Mouse (Mus musculus) midbrain, embryonic 16.5 days (tissue): ENCODE measurements around the gene Pnpla2. TPM values are rescaled to one million over a fixed set of nuclear protein-coding genes. Genes with fewer than 3 reads are reported as not detected.

Experiments used
- ATAC-seq: fragments of 200-750 bp; cut with Nextera tagmentation; 2 replicates; pipeline ENCODE4 v1.8.0; 2017; ENCODE audit warnings: moderate TSS enrichment
- H3K27ac ChIP-seq: fragments of 300-500 bp; sonication (generic); 2 replicates; pipeline ENCODE4 v1.5.1; 2014; ENCODE audit warnings: mild to moderate bottlenecking, low read length, mixed read lengths
- H3K27me3 ChIP-seq: fragments of 300-500 bp; sonication (generic); 2 replicates; pipeline ENCODE4 v1.6.1; 2014; ENCODE audit warnings: low read depth, low read length, mixed read lengths; ENCODE audit not compliant: control insufficient read depth, insufficient read depth
- H3K36me3 ChIP-seq: fragments of 300-500 bp; sonication (generic); 2 replicates; pipeline ENCODE4 v1.6.1; 2014; ENCODE audit warnings: mild to moderate bottlenecking, low read length, moderate library complexity, mixed read lengths; ENCODE audit not compliant: control insufficient read depth, insufficient read depth
- H3K4me1 ChIP-seq: fragments of 300-500 bp; sonication (generic); 2 replicates; pipeline ENCODE4 v1.6.1; 2014; ENCODE audit warnings: mild to moderate bottlenecking, low read length, mixed read lengths; ENCODE audit not compliant: control insufficient read depth, insufficient read depth
- H3K4me2 ChIP-seq: fragments of 300-500 bp; sonication (generic); 2 replicates; pipeline ENCODE4 v1.6.1; 2014; ENCODE audit warnings: mild to moderate bottlenecking, low read length, mixed read lengths
- H3K4me3 ChIP-seq: fragments of 300-500 bp; sonication (generic); 2 replicates; pipeline ENCODE4 v1.5.1; 2014; ENCODE audit warnings: low read depth, mild to moderate bottlenecking, low read length, moderate library complexity, mixed read lengths
- H3K9ac ChIP-seq: fragments of 300-500 bp; sonication (generic); 2 replicates; pipeline ENCODE4 v1.6.1; 2014; ENCODE audit warnings: low read depth, low read length, mixed read lengths
- H3K9me3 ChIP-seq: fragments of 300-500 bp; sonication (generic); replicated peaks from 2 replicates; pipeline ENCODE4 v1.6.1; 2014; ENCODE audit warnings: mild to moderate bottlenecking, low read length, mixed read lengths; ENCODE audit not compliant: control insufficient read depth, poor library complexity, severe bottlenecking
- WGBS: fragments of 180-500 bp; shearing (Covaris S2); extraction: QIAGEN DNeasy Blood & Tissue Kit; methylation state at CpG from one replicate; pipeline ENCODE4 v1.1.7; 2014; 5-methylcytosine and 5-hydroxymethylcytosine counted together
- polyA plus RNA-seq: library from polyadenylated mRNA; unstranded; fragments of >200 nt; fragmentation: Nextera tagmentation; extraction: Ambion mirVana; gene quantifications from 2 replicates; pipeline ENCODE4 v1.2.1, GENCODE M21; 2015

Gene Pnpla2
- polyA plus RNA-seq, 1 experiment from 2014 or later, result 17.7 TPM

DNA sequence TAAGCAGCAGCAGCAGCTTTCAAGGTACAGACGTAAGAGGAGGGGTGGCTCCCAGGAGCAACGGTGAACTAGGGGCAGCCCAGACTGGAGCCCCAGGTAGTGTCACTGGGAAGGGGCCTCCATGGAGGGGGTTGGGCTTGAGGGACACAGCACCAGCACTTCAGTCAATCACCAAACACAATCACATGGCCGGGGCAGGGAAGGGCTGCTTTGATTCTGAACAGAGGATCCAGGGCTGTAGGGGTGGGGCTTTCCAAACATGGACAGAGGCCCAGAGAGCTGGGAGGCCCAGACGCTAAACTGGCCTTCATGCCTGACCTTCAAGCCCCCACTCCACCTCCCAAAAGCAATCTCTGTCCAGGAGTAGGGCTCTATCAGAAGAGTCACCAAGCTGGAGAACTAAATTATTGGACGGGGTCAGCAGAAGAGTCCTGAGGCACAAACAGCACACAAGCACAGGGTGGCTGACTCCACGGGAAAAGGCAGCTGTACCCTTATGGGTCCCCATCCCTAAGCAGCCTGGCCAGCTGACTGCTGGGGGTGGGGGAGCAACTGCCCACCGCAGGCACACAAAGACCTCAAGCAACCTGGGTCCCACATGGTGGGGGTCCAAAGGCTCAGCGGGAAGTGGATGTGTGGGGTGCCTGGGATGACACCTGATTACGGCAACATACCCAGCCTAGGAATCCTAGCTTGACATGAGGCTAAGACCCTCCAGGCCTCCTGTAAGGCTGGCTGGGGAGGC, 25.0 kb upstream of the Pnpla2 start:
- Histone ChIP-seq H3K4me1 (peaks cover 34% of the 10 kb centered on the region), H3K27ac (no peak overlapping the region; the same call in 1 of the 2 replicates), H3K36me3 (peaks cover 41% of the 10 kb centered on the region), H3K4me3 (peak overlapping the region; percentile 55), H3K4me2 (peak overlapping the region; percentile 76), H3K9ac (peak overlapping the region; percentile 86), H3K9me3 (no peaks in the 10 kb centered on the region), H3K27me3 (no peaks in the 10 kb centered on the region)
- 0 out of 2 replicates have a peak, but pooled peaks have one; percentile 12 for ATAC-seq
- 61% methylated on average over 9 of the region's 9 CpGs for WGBS

DNA sequence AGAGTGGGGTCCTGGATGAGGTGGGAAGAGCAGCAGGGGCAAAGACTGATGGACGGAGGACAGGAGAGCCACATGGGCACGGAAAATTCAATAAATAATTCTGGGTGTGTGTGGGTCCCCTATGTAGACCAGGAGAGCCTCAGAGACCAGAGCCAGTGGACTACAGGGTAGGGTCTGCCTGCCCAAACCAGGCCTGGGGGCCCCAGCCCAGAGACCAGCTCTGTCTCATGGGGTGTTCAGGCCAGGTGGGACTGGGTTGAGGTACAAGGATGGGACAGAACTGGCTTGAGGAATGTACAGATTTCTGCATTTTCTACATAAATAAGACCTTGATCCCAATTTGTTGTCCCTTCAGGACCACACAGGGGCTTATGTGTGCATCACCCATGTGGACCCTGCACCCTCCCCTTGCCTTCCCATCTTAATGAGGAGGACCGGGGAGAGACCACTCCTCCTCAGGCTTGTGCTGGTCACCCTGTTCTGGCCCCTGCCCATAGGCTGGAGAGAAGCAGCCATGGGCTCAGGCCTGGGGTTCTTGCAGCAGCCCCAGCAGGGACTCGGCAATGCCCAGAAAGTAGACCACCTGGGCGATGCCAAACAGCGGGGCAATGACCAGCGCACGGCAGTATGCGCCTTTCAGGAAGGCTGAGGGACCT, 24.3 kb upstream of the Pnpla2 start:
- Histone ChIP-seq H3K9ac (no peak overlapping the region), H3K27me3 (no peaks in the 10 kb centered on the region), H3K4me3 (no peak overlapping the region), H3K4me1 (peaks cover 40% of the 10 kb centered on the region), H3K9me3 (no peaks in the 10 kb centered on the region), H3K4me2 (no peak overlapping the region), H3K27ac (no peak overlapping the region), H3K36me3 (peaks cover 41% of the 10 kb centered on the region)
- WGBS, result 95% methylated on average over 9 of the region's 9 CpGs
- ATAC-seq, result no peak

DNA sequence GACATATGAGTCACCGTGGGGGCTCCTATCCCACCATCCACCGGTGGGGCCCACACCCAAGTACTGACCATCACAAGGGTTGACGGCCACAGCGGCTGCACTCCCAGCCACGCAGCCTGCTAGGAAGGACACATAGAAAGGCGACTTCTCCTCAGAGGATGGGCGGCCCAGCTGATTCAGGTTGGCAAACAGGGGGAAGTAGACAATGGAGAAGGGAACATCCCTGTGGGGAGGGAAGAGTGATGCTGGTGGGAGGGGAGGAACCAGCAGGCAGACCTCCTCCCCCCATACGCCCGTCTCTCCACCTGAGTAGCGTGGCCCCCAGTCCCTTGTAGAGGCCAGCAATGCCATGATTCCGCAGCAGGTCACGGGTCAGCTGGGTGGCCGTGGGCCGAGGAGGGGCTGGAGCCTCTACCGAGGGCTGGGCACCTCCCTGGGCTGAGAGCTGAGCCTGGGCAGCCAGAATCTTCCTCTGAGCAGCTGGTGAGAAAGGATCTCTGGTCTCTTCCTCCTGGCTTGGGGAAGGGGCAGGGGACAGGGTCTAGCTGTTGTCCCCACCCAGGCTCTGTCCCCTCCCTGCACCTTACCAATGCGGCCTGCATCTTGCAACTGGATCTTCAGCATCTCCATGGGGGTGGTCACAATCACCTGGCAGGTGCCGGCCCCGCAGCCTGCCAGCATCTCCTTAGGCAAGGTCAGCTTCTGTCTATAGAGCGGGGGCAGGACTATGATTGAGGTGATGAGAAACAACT, 23.4 kb upstream of the Pnpla2 start:
- Histone ChIP-seq H3K4me2 (no peak overlapping the region), H3K9ac (0 out of 2 replicates have a peak overlapping the region, but pooled peaks have one; percentile 14), H3K27me3 (no peaks in the 10 kb centered on the region), H3K27ac (no peak overlapping the region), H3K9me3 (no peaks in the 10 kb centered on the region), H3K4me3 (no peak overlapping the region), H3K36me3 (peaks cover 35% of the 10 kb centered on the region), H3K4me1 (peaks cover 49% of the 10 kb centered on the region)
- WGBS, result 95% methylated on average over 19 of the region's 19 CpGs
- no peak for ATAC-seq

DNA sequence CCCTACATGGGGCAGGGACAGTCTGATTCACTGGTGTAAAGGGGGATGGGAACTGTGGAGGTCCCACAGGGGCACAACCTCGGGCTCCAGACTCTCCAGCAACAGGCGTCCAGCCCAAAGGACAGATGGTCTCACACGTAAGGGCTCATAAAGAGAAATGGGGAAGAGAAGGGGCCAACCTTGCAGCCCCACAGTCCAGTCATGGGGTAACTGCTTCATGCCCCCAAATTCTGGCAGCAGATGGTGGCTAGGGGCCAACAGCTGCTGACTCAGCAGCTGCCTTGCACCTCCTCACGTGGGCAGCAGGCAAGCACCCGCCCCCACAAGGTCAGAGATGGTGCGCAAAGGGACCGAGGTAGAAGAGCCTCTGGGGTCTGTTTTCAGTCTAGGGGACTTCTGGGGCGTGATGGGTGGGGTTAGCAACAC, 22.8 kb upstream of the Pnpla2 start:
- no peak for ATAC-seq
- H3K36me3 ChIP-seq, result peaks cover 32% of the 10 kb centered on the region
- H3K4me1 ChIP-seq, result peaks cover 51% of the 10 kb centered on the region
- no peaks in the 10 kb centered on the region for H3K9me3 ChIP-seq
- no peak overlapping the region for H3K4me3 ChIP-seq
- no peaks in the 10 kb centered on the region for H3K27me3 ChIP-seq
- H3K27ac ChIP-seq, result no peak overlapping the region
- H3K4me2 ChIP-seq, result no peak overlapping the region
- WGBS, result 91% methylated on average over 8 of the region's 8 CpGs
- H3K9ac ChIP-seq, result no peak overlapping the region

DNA sequence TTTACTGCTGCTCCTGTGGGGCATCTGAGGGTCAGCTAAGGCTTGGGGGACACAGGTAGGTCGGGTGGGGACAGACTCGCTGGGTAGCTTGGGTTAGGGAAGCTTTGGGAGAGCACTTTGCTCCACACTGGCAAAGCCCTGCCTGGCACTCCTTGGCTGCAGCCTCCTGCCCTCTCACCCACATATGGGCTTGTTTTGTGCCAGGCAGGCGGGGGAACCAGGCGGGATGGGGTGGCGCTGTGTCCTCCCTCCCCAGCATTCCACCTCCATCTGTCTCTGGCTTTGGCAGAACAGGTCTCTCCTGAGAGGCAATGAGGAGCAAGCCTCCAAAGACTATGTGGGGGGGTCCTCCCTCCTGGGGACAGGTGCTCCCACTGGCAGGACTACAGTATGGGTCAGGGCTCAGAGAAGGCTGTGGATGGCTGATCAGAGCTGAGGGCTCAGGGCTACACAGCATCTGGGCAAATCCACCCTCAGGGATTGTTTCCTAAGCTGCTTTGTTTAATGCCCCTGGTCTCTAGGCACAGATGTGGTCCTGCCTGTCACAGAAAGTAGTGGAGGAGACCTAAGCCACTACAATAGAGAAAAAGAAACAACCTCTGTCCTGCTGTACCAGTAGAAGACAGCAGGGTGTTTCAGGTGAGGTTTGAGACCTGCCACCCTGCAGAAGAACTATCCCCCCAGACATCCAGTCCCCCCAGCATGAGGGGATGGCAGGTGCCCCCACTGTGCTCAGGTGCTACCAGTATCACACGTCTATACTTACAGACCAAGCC, 22.1 kb upstream of the Pnpla2 start:
- peak overlapping the region; percentile 69 for H3K4me2 ChIP-seq
- no peak overlapping the region; the same call in 1 of the 2 replicates for H3K4me3 ChIP-seq
- peaks cover 53% of the 10 kb centered on the region for H3K4me1 ChIP-seq
- H3K9me3 ChIP-seq, result no peaks in the 10 kb centered on the region
- H3K27ac ChIP-seq, result no peak overlapping the region
- H3K27me3 ChIP-seq, result no peaks in the 10 kb centered on the region
- peaks cover 27% of the 10 kb centered on the region for H3K36me3 ChIP-seq
- peak overlapping the region; percentile 89 for H3K9ac ChIP-seq
- 90% methylated on average over 6 of the region's 6 CpGs for WGBS
- no peak for ATAC-seq

DNA sequence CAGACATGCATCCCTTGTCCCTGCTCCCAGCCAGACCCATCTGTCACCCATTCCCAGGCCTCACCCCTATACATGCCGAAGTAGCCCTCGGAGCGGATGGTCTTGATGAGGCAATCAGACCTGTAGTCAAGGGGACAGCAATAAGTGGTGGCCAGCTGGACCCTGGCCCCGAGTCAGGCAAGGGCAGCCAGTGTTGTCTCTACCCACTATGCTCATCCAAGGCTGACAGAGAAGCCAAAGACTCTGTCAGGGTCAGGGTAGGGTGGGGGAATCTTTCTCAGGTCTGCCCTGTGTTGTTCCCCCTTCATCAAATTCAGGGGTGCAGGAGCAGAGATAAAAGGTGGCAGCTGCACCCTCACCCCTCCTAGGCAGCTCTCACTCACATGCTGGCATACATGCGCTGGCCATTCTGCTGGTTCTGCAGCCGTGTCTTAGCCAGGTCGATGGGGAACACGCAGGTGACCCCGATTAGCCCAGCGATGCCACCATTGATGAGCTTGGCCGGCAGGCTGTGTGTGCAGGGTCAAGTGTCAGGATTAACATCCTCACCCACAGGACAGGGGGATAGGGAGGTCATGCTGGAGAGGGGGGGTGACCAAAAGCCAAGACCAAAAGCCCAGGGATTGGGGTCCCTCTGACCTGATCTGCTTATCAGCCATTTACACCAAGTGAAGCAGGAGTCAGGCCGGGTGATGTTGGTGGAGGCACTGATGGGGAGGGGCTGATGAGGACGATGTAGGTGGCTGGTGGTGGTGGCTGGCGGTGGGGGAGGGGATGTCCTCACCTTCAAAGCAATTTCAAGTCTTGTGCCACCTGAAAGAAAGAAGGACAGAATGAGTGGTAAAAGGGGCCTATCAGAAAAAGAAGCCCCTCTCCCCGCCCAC, 21.2 kb upstream of the Pnpla2 start:
- no peaks in the 10 kb centered on the region for H3K9me3 ChIP-seq
- H3K36me3 ChIP-seq, result peaks cover 27% of the 10 kb centered on the region
- WGBS, result 64% methylated on average over 15 of the region's 15 CpGs
- H3K4me1 ChIP-seq, result peaks cover 46% of the 10 kb centered on the region
- peak overlapping the region; percentile 77 for H3K27ac ChIP-seq
- peak overlapping the region; percentile 89 for H3K9ac ChIP-seq
- no peaks in the 10 kb centered on the region for H3K27me3 ChIP-seq
- ATAC-seq, result no peak
- H3K4me2 ChIP-seq, result peak overlapping the region; percentile 69
- H3K4me3 ChIP-seq, result peak overlapping the region; percentile 65

DNA sequence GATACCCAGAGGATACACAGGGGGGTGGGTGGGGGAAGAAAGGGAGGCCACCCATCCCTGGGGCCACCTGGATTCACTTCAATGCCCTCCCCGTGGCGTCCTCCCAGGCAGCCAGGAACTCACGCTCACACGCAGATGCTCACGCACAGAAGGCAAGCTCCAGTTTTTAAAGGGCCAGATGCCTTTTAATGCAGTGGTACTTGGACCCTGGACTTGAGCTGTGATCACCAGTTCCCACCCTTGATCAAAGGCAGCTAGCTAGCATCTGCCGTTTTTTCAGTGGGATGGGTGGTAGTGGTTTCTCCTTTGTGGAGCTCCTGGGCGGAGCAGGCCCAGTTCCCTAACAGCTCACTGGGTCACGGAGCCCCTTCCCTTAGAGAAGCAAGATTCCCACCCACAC, 20.5 kb upstream of the Pnpla2 start:
- 0 out of 2 replicates have a peak, but pooled peaks have one; percentile 8 for ATAC-seq

More for the DNA sequence above, 20.5 kb upstream of the Pnpla2 start:
- 8% methylated on average over 8 of the region's 8 CpGs for WGBS
- no peaks in the 10 kb centered on the region for H3K27me3 ChIP-seq
- no peaks in the 10 kb centered on the region for H3K9me3 ChIP-seq
- peak overlapping the region; percentile 69 for H3K4me2 ChIP-seq
- H3K4me3 ChIP-seq, result peak overlapping the region; percentile 65
- H3K36me3 ChIP-seq, result peaks cover 27% of the 10 kb centered on the region
- peak overlapping the region; percentile 89 for H3K9ac ChIP-seq
- H3K27ac ChIP-seq, result peak overlapping the region; percentile 77
- peaks cover 45% of the 10 kb centered on the region for H3K4me1 ChIP-seq
